Mouse (Mus musculus) gastrocnemius, postnatal 4 days (tissue): ENCODE results near the gene Zfp330. TPM values are rescaled to one million over a fixed set of nuclear protein-coding genes. Genes with fewer than 3 reads are reported as not detected.

Source experiments
- DNase-seq, 2 experiments: peaks; one replicate each; pipeline ENCODE4 v3.0.0; 2021 to 2022; ENCODE audit warnings: low spot score in 2 of 2, mixed read lengths in 2 of 2
- long read RNA-seq, 2 experiments: library from polyadenylated mRNA; stranded (forward); transcript quantifications; one replicate each; pipeline ENCODE4 v2.0.0; 2021
- total RNA-seq, 2 experiments: library from RNA; stranded (reverse); gene quantifications; 2 replicates each; pipeline ENCODE4 v1.2.3; 2021

Zfp330 gene
- total RNA-seq = 10 to 100 TPM; 30.5 to 37.7 TPM
- long read RNA-seq, experiment 1, transcript Zfp330-201 (10 exons, 1,675 nt) = major isoform, 43 of 47 reads
- long read RNA-seq, experiment 1, partial matches to known transcripts = 0 of 47 reads
- long read RNA-seq, experiment 1, other reads (novel, unspliced or antisense) = 4 of 47 reads
- long read RNA-seq, experiment 2, transcript Zfp330-201 (10 exons, 1,675 nt) = major isoform, 51 of 59 reads
- long read RNA-seq, experiment 2, partial matches to known transcripts = 2 of 59 reads
- long read RNA-seq, experiment 2, other reads (novel, unspliced or antisense) = 6 of 59 reads

GRCm38 (mm10) chr8:82774093-82774422 is at the start of gene Zfp330:
Gene Zfp330 (minus strand): TSS chr8:82774160.
- peak; percentile 80 to 89 for DNase-seq

- no peak for DNase-seq
Measured at GRCm38 (mm10) chr8:82777945-82778344, 4.0 kb upstream of the Zfp330 start.

- DNase-seq = no peak
Measured at GRCm38 (mm10) chr8:82777406-82777805, 3.4 kb upstream of the Zfp330 start.

GRCm38 (mm10) chr8:82774482-82774881 is 522 bp upstream of the Zfp330 start:
- no peak for DNase-seq

- DNase-seq = no peak
Measured at GRCm38 (mm10) chr8:82773332-82774092, 448 bp downstream of the Zfp330 start.

GRCm38 (mm10) chr8:82770886-82771285 is 3.1 kb downstream of the Zfp330 start:
- no peak for DNase-seq

- no peak for DNase-seq
Measured at GRCm38 (mm10) chr8:82759071-82759470, 14.9 kb downstream of the Zfp330 start.

- DNase-seq = no peak
Measured at GRCm38 (mm10) chr8:82754946-82755345, 19.0 kb downstream of the Zfp330 start.

- DNase-seq = no peak
Measured at GRCm38 (mm10) chr8:82746617-82747016, 27.3 kb downstream of the Zfp330 start.

- DNase-seq = peak in 1 of 2 experiments; percentile 58
Measured at GRCm38 (mm10) chr8:82743905-82744904, 29.8 kb downstream of the Zfp330 start.

Other genes starting within 250 kb of the Zfp330 start
- gene Rnf150, start 89.2 kb upstream of the Zfp330 start, total RNA-seq = 10 to 100 TPM; 15.2 to 17.2 TPM